Mouse (Mus musculus) layer of hippocampus, adult 2 months (tissue): Measurements from ENCODE around the gene Gsdma. TPM values are rescaled to one million over a fixed set of nuclear protein-coding genes. Genes with fewer than 3 reads are reported as not detected.
"Not testable (repeated sequence)": the region's sequence is repeated elsewhere in the genome, so short reads cannot be mapped to it uniquely, and the experiment has no call there.

Experiments used
- DNase-seq, 2 experiments: peaks; one replicate each; pipeline ENCODE4 v3.0.0; 2022; ENCODE audit warnings: low spot score in 2 of 2
- H3K27ac ChIP-seq: fragments of 200-600 bp; 2 replicates; pipeline ENCODE4 v1.8.1; 2022
- H3K4me3 ChIP-seq: fragments of 200-600 bp; 2 replicates; pipeline ENCODE4 v1.8.1; 2022; ENCODE audit warnings: mild to moderate bottlenecking
- CTCF ChIP-seq: fragments of 200-600 bp; conservative IDR thresholded peaks from 2 replicates; pipeline ENCODE4 v1.8.1; 2022; ENCODE audit warnings: antibody characterized with exemption, mild to moderate bottlenecking, moderate library complexity
- long read RNA-seq, 2 experiments: library from polyadenylated mRNA; stranded (forward); transcript quantifications; one replicate each; pipeline ENCODE4 v2.0.0; 2021; ENCODE audit warnings: borderline mapping rate in 2 of 2
- total RNA-seq, 2 experiments: library from RNA; stranded (reverse); gene quantifications; 2 replicates each; pipeline ENCODE4 v1.2.3; 2021

Gene Gsdma
- total RNA-seq: not detected
- long read RNA-seq, experiment 1: 0 reads
- long read RNA-seq, experiment 2: 0 reads

- DNase-seq: no peak
- Histone ChIP-seq H3K4me3 (no peak within 1 kb of the TSS), H3K27ac (no peak within 1 kb of the TSS)
- no peak for TF ChIP-seq CTCF
These were observed at the start of gene Gsdma for GRCm38 (mm10) chr11:98664091-98664490. Gsdma (plus strand) TSS chr11:98664351.

DNA sequence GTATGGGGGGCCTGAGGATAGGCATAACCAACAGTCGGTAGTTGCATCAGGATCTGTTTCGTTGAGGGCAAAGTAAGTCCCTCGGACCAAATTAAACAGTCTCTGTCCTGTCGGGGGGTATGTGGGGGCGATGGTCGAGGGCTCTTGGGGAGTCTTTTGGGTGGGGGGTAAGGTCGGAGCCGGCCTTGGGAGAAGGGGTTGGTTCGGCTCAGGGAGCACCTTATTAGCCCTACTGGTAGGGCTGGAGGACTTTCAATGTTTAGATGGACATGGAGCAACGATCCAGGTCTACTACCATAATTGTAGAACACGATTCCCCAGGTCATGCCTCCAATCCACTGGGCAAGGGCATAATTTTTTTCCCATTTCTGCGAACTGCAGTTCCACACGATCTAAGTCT is 43.4 kb upstream of the Gsdma start:
- DNase-seq: no peak
- Histone ChIP-seq H3K4me3 (no peak overlapping the region), H3K27ac (no peak overlapping the region)
- no peak for TF ChIP-seq CTCF

DNA sequence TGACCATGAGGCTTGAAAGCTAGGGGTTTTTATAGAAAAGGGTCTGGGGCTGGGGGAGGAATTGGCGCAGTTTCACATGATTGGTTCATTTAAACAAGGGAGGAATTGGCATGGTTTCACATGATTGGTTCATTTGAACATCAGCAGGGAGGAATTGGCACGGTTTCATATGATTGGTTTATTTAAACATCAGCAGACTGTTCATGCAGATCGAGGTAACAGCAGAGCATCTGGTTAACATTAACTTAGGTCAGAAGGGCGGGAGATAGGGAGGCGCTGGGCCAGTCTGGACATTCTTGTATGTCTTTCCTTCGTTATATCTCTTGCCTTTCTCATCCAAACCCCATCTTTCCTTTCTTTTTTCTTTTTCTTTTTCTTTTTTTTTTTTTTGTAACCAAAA is 40.2 kb upstream of the Gsdma start:
- not testable (repeated sequence) for H3K27ac ChIP-seq, H3K4me3 ChIP-seq, DNase-seq

DNA sequence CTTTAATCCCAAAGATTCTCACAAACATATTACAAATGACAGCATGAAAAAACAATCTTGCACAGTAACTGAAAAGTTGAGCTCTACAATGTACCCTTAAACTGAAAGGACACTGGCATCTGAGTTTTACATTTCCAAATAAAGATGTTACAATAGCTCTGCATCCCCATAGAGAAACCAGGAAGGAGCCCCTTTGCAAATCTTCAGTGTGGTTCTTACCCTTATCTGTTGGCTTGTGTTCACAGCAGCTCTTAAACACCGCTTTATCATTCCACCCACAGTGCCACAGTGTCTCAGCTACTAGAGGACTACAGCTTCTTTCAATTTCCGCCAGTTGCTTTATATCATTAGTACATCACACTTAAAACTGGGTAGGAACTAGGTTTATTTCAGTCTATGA is 39.8 kb upstream of the Gsdma start:
- H3K27ac ChIP-seq, DNase-seq, H3K4me3 ChIP-seq: not testable (repeated sequence)

GRCm38 (mm10) chr11:98625611-98626410 is 38.3 kb upstream of the Gsdma start, which contains the start of the genes Gm12355 and Gsdma3:
Gm12355 (minus strand) TSS chr11:98625661.
Gsdma3 (plus strand) TSS chr11:98626360.
- DNase-seq: no peak
- no peak within 1 kb of the TSS for H3K4me3 ChIP-seq
- no peak within 1 kb of the TSS for H3K27ac ChIP-seq
- no peak for TF ChIP-seq CTCF

DNA sequence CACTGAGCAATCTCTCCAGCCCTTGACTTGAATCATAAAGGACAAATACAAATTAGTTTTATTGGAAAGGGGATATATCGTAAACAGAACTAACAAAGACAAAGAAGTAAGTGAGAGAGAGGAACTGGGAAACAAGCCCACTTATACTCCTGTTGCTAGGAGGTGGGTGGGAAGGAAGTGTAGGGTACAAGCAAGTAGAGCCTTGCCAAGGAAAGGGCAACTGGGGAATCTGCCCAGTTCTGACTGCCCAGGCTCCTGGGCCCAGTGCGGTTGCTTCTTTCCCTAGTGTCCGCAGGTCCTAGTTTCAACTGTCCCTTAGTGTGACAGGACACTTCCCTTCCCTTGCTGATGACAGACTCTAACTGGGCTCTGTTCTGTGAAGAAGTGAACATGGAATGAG is 35.4 kb upstream of the Gsdma start:
- H3K4me3 ChIP-seq: no peak overlapping the region
- DNase-seq: no peak
- H3K27ac ChIP-seq: no peak overlapping the region
- no peak for TF ChIP-seq CTCF

DNA sequence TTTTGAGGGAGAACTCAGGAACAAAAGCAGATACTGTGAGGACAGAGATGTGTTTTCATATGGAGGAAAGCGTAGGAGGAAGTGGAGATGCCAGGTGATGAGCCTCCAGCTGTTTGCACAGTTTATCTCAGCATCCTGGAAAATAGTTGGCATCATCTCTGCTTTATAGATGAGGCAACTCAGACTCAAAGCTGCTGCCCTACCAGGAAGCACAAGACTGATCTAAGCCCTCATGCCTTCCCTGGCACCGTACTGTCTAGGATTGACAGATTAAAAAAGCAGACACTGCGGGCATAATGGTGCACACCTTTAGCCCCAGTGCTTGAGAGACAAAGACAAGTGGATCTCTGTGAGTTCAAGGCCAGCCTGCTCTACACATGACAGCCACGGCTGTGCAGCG is 33.5 kb upstream of the Gsdma start:
- DNase-seq: no peak
- no peak overlapping the region for H3K4me3 ChIP-seq
- TF ChIP-seq CTCF: no peak
- H3K27ac ChIP-seq: no peak overlapping the region

DNA sequence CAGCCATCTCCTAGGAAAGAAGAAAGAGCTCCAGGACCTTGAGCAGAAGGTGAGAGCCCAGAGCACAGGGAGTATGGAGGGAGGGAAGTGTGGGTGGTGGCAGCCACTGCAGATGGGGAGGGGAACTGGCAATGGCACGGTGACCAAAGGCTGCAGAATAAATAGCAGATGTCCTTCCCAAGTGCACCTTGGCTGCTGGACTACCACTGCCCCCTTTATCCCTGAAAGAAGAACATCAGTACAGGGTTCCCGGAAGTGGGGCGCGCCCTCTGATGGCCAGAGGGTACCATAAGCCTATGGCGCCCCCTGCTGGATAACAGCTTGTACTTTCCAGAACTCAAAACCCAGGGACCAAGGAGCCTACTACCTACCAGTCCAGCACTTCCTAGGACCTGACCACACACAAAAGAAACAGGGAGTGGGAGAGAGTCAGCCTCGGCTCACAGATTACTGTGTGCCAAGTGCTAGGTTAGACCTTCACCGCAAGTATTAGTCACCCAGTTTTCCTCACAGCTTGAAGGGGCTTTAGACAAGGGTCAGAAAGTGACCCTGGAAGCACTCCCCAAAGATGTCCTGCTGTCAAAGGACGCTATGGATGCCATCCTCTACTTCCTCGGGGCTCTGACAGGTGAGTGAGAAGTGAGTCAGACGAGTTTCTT is 28.7 kb upstream of the Gsdma start:
- DNase-seq: peak in 1 of 2 experiments; percentile 13
- not testable (repeated sequence) for H3K4me3 ChIP-seq, H3K27ac ChIP-seq
- TF ChIP-seq CTCF: peak; percentile 61

- DNase-seq: no peak
These were observed 26.6 kb upstream of the Gsdma start for GRCm38 (mm10) chr11:98637501-98637900.

DNA sequence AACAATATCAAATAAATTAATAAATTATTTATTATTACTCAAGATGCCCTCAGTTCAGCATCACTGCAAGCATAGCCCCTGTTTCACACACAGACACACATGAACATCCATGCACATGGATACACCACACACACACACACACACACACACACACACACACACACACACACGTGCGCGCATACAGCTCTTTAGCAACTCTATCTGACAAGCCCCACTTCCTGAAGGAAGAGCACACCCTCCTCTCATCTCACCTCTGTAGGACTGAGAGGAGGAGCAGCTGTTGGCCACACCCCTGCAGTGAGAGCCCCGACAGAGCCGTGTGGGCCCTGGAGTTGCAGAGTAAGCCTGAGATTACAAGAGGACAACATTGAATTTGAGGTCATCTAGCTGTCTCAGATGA is 24.1 kb upstream of the Gsdma start:
- TF ChIP-seq CTCF: no peak
- DNase-seq: no peak
- no peak overlapping the region for H3K27ac ChIP-seq
- no peak overlapping the region for H3K4me3 ChIP-seq

More at GRCm38 (mm10) chr11:98637501-98637900, 26.6 kb upstream of the Gsdma start:
- no peak for TF ChIP-seq CTCF
- H3K27ac ChIP-seq: no peak overlapping the region
- H3K4me3 ChIP-seq: no peak overlapping the region

GRCm38 (mm10) chr11:98644757-98645156 is 19.4 kb upstream of the Gsdma start:
- Histone ChIP-seq H3K4me3 (no peak overlapping the region), H3K27ac (no peak overlapping the region)
- no peak for TF ChIP-seq CTCF
- no peak for DNase-seq

GRCm38 (mm10) chr11:98645946-98646345 is 18.2 kb upstream of the Gsdma start:
- H3K4me3 ChIP-seq: no peak overlapping the region
- H3K27ac ChIP-seq: no peak overlapping the region
- DNase-seq: no peak
- no peak for TF ChIP-seq CTCF

- no peak within 1 kb of the TSS for H3K4me3 ChIP-seq
- no peak within 1 kb of the TSS for H3K27ac ChIP-seq
- no peak for TF ChIP-seq CTCF
- DNase-seq: no peak
These were observed 17.7 kb upstream of the Gsdma start, which contains the start of gene Gsdma2 for GRCm38 (mm10) chr11:98646459-98646858. Gsdma2 (plus strand) TSS chr11:98646759.

DNA sequence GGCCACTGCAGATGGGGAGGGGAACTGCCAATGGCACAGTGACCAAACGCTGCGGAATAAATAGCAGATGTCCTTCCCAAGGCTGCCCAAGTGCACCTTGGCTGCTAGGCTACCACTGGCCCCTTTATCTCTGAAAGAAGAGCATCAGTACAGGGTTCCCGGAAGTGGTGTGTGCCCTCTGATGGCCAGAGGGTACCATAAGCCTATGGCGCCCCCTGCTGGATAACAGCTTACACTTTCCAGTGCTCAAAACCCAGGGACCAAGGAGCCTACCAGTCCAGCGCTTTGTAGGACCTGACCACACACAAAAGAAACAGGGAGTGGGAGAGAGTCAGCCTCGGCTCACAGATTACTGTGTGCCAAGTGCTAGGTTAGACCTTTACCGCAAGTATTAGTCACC is 9.1 kb upstream of the Gsdma start:
- peak; percentile 69 for TF ChIP-seq CTCF
- H3K27ac ChIP-seq, H3K4me3 ChIP-seq: not testable (repeated sequence)
- DNase-seq: peak in 1 of 2 experiments; percentile 21
